Comparison of ENCODE assay signal across 16 mouse cellular contexts in genomic region chr5:120712721-120713120, GRCm38 (mm10). TPM values are rescaled to one million over a fixed set of nuclear protein-coding genes. Genes with fewer than 3 reads are reported as not detected.
A peak's percentile ranks its signal among the peaks of the same experiment; 100 is the strongest.
DNase-seq lines count a peak whose midpoint lies in the region.
"Had no signal": no experiment of that assay in that cellular context is flagged by ENCODE, and none has a peak within 500 bp of the region (broad histone marks: within the 10 kb centered on the region; RNA-seq: fewer than 3 reads in every experiment).

No protein-coding gene starts in this region.

- DNase-seq in cerebellum, adult 9-11 months, result peak; percentile 56
- DNase-seq in cerebellum, postnatal 4 days (ENCODE audit: low spot score in 2 of 2), result no peak
- DNase-seq in layer of hippocampus, adult 11-12 months (ENCODE audit: low spot score), result peak; percentile 37
- DNase-seq in layer of hippocampus, postnatal 25 days (ENCODE audit: extremely low spot score in 1 of 2, low spot score in 1 of 2), result no peak
- DNase-seq in right cerebral cortex, postnatal 4 days, result peak; percentile 29
- no peak for DNase-seq in right cerebral cortex, postnatal 25 days
- DNase-seq in left cerebral cortex, adult 8-10 months (ENCODE audit: low spot score in 2 of 2), result no peak
- DNase-seq: adrenal gland, adult 8-10 months; gastrocnemius, postnatal 10 days; heart, adult 11 months; heart, postnatal 10 days; kidney, adult 11 months; lung, adult 18-20 months; lung, postnatal 10 days; thymus, postnatal 14 days had no signal

RNA-seq across cellular contexts. Expression of gene Dtx1, which starts 1.0 kb away (rescaled TPM):
- total RNA-seq in layer of hippocampus, postnatal 25 days (2021), result 10 to 100 TPM; 67.2 to 78.5 TPM
- total RNA-seq in left cerebral cortex, adult 8-10 months (2022), result 10 to 100 TPM; 64.7 to 71.7 (median 69.7) TPM
- total RNA-seq: common myeloid progenitor, adult 5-6 weeks had no signal

RNA-seq across cellular contexts. Expression of gene Oas2, which starts 36.9 kb away (rescaled TPM):
- total RNA-seq in layer of hippocampus, postnatal 25 days (2021), result under 1 TPM in 1 of 2 experiments, not detected in 1; 0.10 TPM
- under 1 TPM in 2 of 4 experiments, not detected in 2; 0.21 to 0.27 TPM for total RNA-seq in left cerebral cortex, adult 8-10 months (2022)

Comparison
In these comparisons a context has a peak if more than half of its experiments do, and no peak if none do; other contexts are left out.
1. DNase-seq: peak in cerebellum, adult 9-11 months (single experiment), layer of hippocampus, adult 11-12 months (single experiment) and right cerebral cortex, postnatal 4 days (single experiment); none in cerebellum, postnatal 4 days (0 of 2), layer of hippocampus, postnatal 25 days (0 of 2), right cerebral cortex, postnatal 25 days (single experiment) and left cerebral cortex, adult 8-10 months (0 of 2).